Mouse (Mus musculus): ENCODE results near the gene E330009J07Rik. TPM values are rescaled to one million over a fixed set of nuclear protein-coding genes. Genes with fewer than 3 reads are reported as not detected.

E330009J07Rik gene
- polyA plus RNA-seq, 1 experiment = 4.7 TPM

GRCm38 (mm10) chr6:40418386-40418785, 17.5 kb downstream of the E330009J07Rik start:
- Histone ChIP-seq H3K4me3 (ENCODE audit: extremely low read depth, insufficient read depth, insufficient read length) (no peak overlapping the region), H3K27me3 (ENCODE audit: control insufficient read depth, insufficient read depth, low read length) (no peaks in the 10 kb centered on the region), H3K27ac (ENCODE audit: insufficient read depth, low read length) (no peak overlapping the region), H3K36me3 (ENCODE audit: control insufficient read depth, insufficient read depth, low read length) (peaks cover 5% of the 10 kb centered on the region), H3K4me1 (ENCODE audit: control insufficient read depth, insufficient read depth, insufficient read length) (no peaks in the 10 kb centered on the region)
- DNase-seq (ENCODE audit: low read depth in 1 of 2, low spot score in 2 of 2) = no peak
- WGBS = 96% methylated on average over 4 of the region's 4 CpGs
- TF ChIP-seq POLR2A (IDR thresholded peaks at IDR 0.05; ENCODE audit: low read depth, low read length) (no peak), CTCF (IDR thresholded peaks at IDR 0.05; ENCODE audit: extremely low read depth, insufficient read depth, insufficient read length, insufficient replicate concordance) (no peak)

- 89% methylated on average over 5 of the region's 5 CpGs for WGBS
- no peak for DNase-seq (ENCODE audit: low read depth in 1 of 2, low spot score in 2 of 2)
- Histone ChIP-seq H3K27me3 (ENCODE audit: control insufficient read depth, insufficient read depth, low read length) (no peaks in the 10 kb centered on the region), H3K4me3 (ENCODE audit: extremely low read depth, insufficient read depth, insufficient read length) (no peak overlapping the region), H3K36me3 (ENCODE audit: control insufficient read depth, insufficient read depth, low read length) (peaks cover 2% of the 10 kb centered on the region), H3K4me1 (ENCODE audit: control insufficient read depth, insufficient read depth, insufficient read length) (no peaks in the 10 kb centered on the region), H3K27ac (ENCODE audit: insufficient read depth, low read length) (no peak overlapping the region)
- TF ChIP-seq CTCF (IDR thresholded peaks at IDR 0.05; ENCODE audit: extremely low read depth, insufficient read depth, insufficient read length, insufficient replicate concordance) (no peak), POLR2A (IDR thresholded peaks at IDR 0.05; ENCODE audit: low read depth, low read length) (no peak)
Observed at GRCm38 (mm10) chr6:40415799-40416198, 20.1 kb downstream of the E330009J07Rik start.

DNA sequence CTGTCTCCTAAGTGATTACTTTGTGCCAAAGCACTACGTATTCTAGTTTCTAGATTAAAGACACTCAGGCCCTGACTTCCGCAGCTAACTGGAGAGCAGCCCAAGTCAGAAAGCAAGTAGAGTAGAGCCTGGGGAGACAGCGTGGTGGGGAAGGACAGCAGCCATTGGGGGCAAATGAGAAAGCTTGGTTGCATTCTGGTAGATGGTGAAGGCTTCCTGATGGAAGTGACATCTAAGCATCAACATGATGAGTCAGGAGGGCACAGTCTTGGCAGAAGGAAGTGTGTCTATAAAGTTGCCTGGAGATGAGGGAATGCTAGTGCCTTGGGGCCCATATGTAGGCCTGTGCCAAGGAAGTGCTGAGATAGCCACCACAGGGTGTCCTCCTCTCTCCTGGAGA, 22.4 kb downstream of the E330009J07Rik start:
- TF ChIP-seq CTCF (IDR thresholded peaks at IDR 0.05; ENCODE audit: extremely low read depth, insufficient read depth, insufficient read length, insufficient replicate concordance) = no peak
- no peak for TF ChIP-seq POLR2A (IDR thresholded peaks at IDR 0.05; ENCODE audit: low read depth, low read length)
- WGBS = 94% methylated on average over 3 of the region's 3 CpGs
- DNase-seq (ENCODE audit: low read depth in 1 of 2, low spot score in 2 of 2) = no peak
- no peak overlapping the region for H3K27ac ChIP-seq (ENCODE audit: insufficient read depth, low read length)
- no peak overlapping the region for H3K4me3 ChIP-seq (ENCODE audit: extremely low read depth, insufficient read depth, insufficient read length)
- H3K4me1 ChIP-seq (ENCODE audit: control insufficient read depth, insufficient read depth, insufficient read length) = no peaks in the 10 kb centered on the region
- H3K36me3 ChIP-seq (ENCODE audit: control insufficient read depth, insufficient read depth, low read length) = peaks cover 6% of the 10 kb centered on the region
- H3K27me3 ChIP-seq (ENCODE audit: control insufficient read depth, insufficient read depth, low read length) = no peaks in the 10 kb centered on the region

DNA sequence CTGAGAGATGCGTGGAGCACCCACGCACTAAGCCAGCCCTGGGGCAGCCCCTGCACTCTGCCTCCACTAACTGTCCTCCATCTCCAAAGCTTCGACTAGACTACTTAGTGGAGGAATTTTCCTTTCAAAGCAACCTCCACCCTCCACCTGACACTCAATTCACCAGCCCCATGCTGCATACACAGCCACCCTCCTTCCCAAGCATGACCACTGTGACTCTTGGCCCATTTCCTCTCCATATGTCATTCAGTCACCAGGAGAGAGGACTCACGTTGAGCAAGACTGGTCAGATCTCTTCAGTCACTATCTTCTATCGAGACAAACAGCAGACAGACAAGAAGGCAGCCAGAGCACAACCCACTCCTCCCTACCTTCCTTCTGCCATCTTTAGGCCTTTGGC, 22.9 kb downstream of the E330009J07Rik start:
- Histone ChIP-seq H3K27me3 (ENCODE audit: control insufficient read depth, insufficient read depth, low read length) (no peaks in the 10 kb centered on the region), H3K36me3 (ENCODE audit: control insufficient read depth, insufficient read depth, low read length) (peaks cover 4% of the 10 kb centered on the region; the same call in 1 of the 2 replicates), H3K4me3 (ENCODE audit: extremely low read depth, insufficient read depth, insufficient read length) (no peak overlapping the region), H3K27ac (ENCODE audit: insufficient read depth, low read length) (no peak overlapping the region), H3K4me1 (ENCODE audit: control insufficient read depth, insufficient read depth, insufficient read length) (no peaks in the 10 kb centered on the region)
- no peak for TF ChIP-seq CTCF (IDR thresholded peaks at IDR 0.05; ENCODE audit: extremely low read depth, insufficient read depth, insufficient read length, insufficient replicate concordance)
- TF ChIP-seq POLR2A (IDR thresholded peaks at IDR 0.05; ENCODE audit: low read depth, low read length) = no peak
- no peak for DNase-seq (ENCODE audit: low read depth in 1 of 2, low spot score in 2 of 2)
- 88% methylated on average over 5 of the region's 5 CpGs for WGBS

- no peaks in the 10 kb centered on the region for H3K4me1 ChIP-seq (ENCODE audit: control insufficient read depth, insufficient read depth, insufficient read length)
- no peaks in the 10 kb centered on the region for H3K27me3 ChIP-seq (ENCODE audit: control insufficient read depth, insufficient read depth, low read length)
- no peak overlapping the region for H3K27ac ChIP-seq (ENCODE audit: insufficient read depth, low read length)
- peaks cover 6% of the 10 kb centered on the region for H3K36me3 ChIP-seq (ENCODE audit: control insufficient read depth, insufficient read depth, low read length)
- WGBS = 70% methylated on average over 3 of the region's 3 CpGs
- DNase-seq (ENCODE audit: low read depth in 1 of 2, low spot score in 2 of 2) = no peak
- TF ChIP-seq POLR2A (IDR thresholded peaks at IDR 0.05; ENCODE audit: low read depth, low read length) = no peak
- no peak for TF ChIP-seq CTCF (IDR thresholded peaks at IDR 0.05; ENCODE audit: extremely low read depth, insufficient read depth, insufficient read length, insufficient replicate concordance)
- H3K4me3 ChIP-seq (ENCODE audit: extremely low read depth, insufficient read depth, insufficient read length) = no peak overlapping the region
Observed at GRCm38 (mm10) chr6:40411085-40411484, 24.9 kb downstream of the E330009J07Rik start.

- Histone ChIP-seq H3K4me1 (ENCODE audit: control insufficient read depth, insufficient read depth, insufficient read length) (no peaks in the 10 kb centered on the region), H3K36me3 (ENCODE audit: control insufficient read depth, insufficient read depth, low read length) (peaks cover 13% of the 10 kb centered on the region), H3K4me3 (ENCODE audit: extremely low read depth, insufficient read depth, insufficient read length) (no peak overlapping the region), H3K27ac (ENCODE audit: insufficient read depth, low read length) (no peak overlapping the region), H3K27me3 (ENCODE audit: control insufficient read depth, insufficient read depth, low read length) (no peaks in the 10 kb centered on the region)
- TF ChIP-seq POLR2A (IDR thresholded peaks at IDR 0.05; ENCODE audit: low read depth, low read length) (no peak), CTCF (IDR thresholded peaks at IDR 0.05; ENCODE audit: extremely low read depth, insufficient read depth, insufficient read length, insufficient replicate concordance) (no peak)
- DNase-seq (ENCODE audit: low read depth in 1 of 2, low spot score in 2 of 2) = no peak
- 89% methylated on average over 4 of the region's 4 CpGs for WGBS
Observed at GRCm38 (mm10) chr6:40403640-40404285, 32.2 kb downstream of the E330009J07Rik start.

GRCm38 (mm10) chr6:40402031-40402430, 33.9 kb downstream of the E330009J07Rik start:
- no peaks in the 10 kb centered on the region for H3K27me3 ChIP-seq (ENCODE audit: control insufficient read depth, insufficient read depth, low read length)
- no peak for DNase-seq (ENCODE audit: low read depth in 1 of 2, low spot score in 2 of 2)
- WGBS = 95% methylated on average over 2 of the region's 2 CpGs
- H3K4me1 ChIP-seq (ENCODE audit: control insufficient read depth, insufficient read depth, insufficient read length) = no peaks in the 10 kb centered on the region
- H3K27ac ChIP-seq (ENCODE audit: insufficient read depth, low read length) = no peak overlapping the region
- H3K4me3 ChIP-seq (ENCODE audit: extremely low read depth, insufficient read depth, insufficient read length) = no peak overlapping the region
- H3K36me3 ChIP-seq (ENCODE audit: control insufficient read depth, insufficient read depth, low read length) = peaks cover 12% of the 10 kb centered on the region
- TF ChIP-seq CTCF (IDR thresholded peaks at IDR 0.05; ENCODE audit: extremely low read depth, insufficient read depth, insufficient read length, insufficient replicate concordance) = no peak
- no peak for TF ChIP-seq POLR2A (IDR thresholded peaks at IDR 0.05; ENCODE audit: low read depth, low read length)
